ENCODE assay signal across 9 mouse cellular contexts in the genomic region with DNA sequence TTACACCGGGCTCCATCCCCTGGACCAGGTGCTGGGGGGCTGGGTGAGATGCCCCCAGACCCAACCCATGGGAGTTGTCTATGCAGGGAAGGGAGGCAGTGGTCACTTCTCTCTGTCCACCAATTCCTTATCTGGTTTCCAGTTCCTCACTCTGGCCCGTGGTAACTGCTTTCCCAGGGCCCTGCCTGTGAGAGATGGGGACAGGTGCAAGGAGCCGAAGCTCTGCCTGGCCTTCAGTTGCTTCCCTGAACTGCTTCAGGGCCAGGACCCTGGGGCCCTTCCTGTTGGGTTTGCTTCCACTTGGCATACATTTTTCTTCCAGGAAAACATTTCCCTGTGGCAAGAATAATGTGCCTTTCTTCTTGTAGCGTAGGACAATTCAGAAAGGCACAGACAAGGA. TPM values are rescaled to one million over a fixed set of nuclear protein-coding genes. Genes with fewer than 3 reads are reported as not detected.
DNase-seq lines count a peak whose midpoint lies in the region; ATAC-seq lines count a peak whose summit lies in the region.
"Had no signal": no experiment of that assay in that cellular context is flagged by ENCODE, and none has a peak within 500 bp of the region (broad histone marks: within the 10 kb centered on the region; RNA-seq: fewer than 3 reads in every experiment).

No protein-coding gene starts in this region.

- ATAC-seq in embryonic facial prominence, embryonic 12.5 days (ENCODE audit: insufficient number of reproducible peaks, insufficient read depth, low FRiP score, low TSS enrichment): no peak
- no peak for ATAC-seq in hindbrain, embryonic 12.5 days (ENCODE audit: low FRiP score)
- ATAC-seq in midbrain, embryonic 15.5 days (replicated peaks): no peak

- peak overlapping the region; percentile 43 for H3K9ac ChIP-seq in embryonic facial prominence, embryonic 12.5 days
- peak overlapping the region; percentile 59; the same call in 1 of the 2 replicates for H3K9ac ChIP-seq in hindbrain, embryonic 12.5 days
- H3K9ac ChIP-seq in midbrain, embryonic 15.5 days: no peak overlapping the region

- no peaks in the 10 kb centered on the region for H3K27me3 ChIP-seq in embryonic facial prominence, embryonic 10.5 days (replicated peaks; ENCODE audit: low read depth, poor library complexity, severe bottlenecking)
- no peaks in the 10 kb centered on the region for H3K27me3 ChIP-seq in embryonic facial prominence, embryonic 12.5 days
- no peaks in the 10 kb centered on the region for H3K27me3 ChIP-seq in hindbrain, embryonic 12.5 days
- H3K27me3 ChIP-seq in midbrain, embryonic 15.5 days (replicated peaks): no peaks in the 10 kb centered on the region

- no peaks in the 10 kb centered on the region for H3K9me3 ChIP-seq in embryonic facial prominence, embryonic 10.5 days
- no peaks in the 10 kb centered on the region for H3K9me3 ChIP-seq in embryonic facial prominence, embryonic 12.5 days
- no peaks in the 10 kb centered on the region for H3K9me3 ChIP-seq in hindbrain, embryonic 12.5 days (replicated peaks)
- H3K9me3 ChIP-seq in midbrain, embryonic 15.5 days: no peaks in the 10 kb centered on the region

- 62% methylated on average over 4 of the region's 4 CpGs for WGBS in embryonic facial prominence, embryonic 10.5 days
- WGBS in embryonic facial prominence, embryonic 12.5 days: 54% methylated on average over 4 of the region's 4 CpGs
- WGBS in hindbrain, embryonic 12.5 days: 54% methylated on average over 4 of the region's 4 CpGs
- WGBS in midbrain, embryonic 15.5 days: 66% methylated on average over 4 of the region's 4 CpGs

- no peak overlapping the region for H3K4me3 ChIP-seq in embryonic facial prominence, embryonic 10.5 days
- no peak overlapping the region for H3K4me3 ChIP-seq in embryonic facial prominence, embryonic 12.5 days
- H3K4me3 ChIP-seq in hindbrain, embryonic 12.5 days: no peak overlapping the region
- no peak overlapping the region for H3K4me3 ChIP-seq in midbrain, embryonic 15.5 days

- no peak for DNase-seq in embryonic facial prominence, embryonic 10.5 days (ENCODE audit: low spot score)
- no peak for DNase-seq in urinary bladder, postnatal 4 days (ENCODE audit: low spot score in 2 of 2)
- no peak for DNase-seq in cerebellum, adult 11-12 months
- DNase-seq in heart, postnatal 4 days: no peak
- DNase-seq: kidney, adult 9 months; thymus, postnatal 25 days had no signal

- peaks cover 48% of the 10 kb centered on the region for H3K36me3 ChIP-seq in embryonic facial prominence, embryonic 10.5 days (replicated peaks)
- H3K36me3 ChIP-seq in embryonic facial prominence, embryonic 12.5 days: peaks cover 33% of the 10 kb centered on the region
- H3K36me3 ChIP-seq in hindbrain, embryonic 12.5 days: peaks cover 33% of the 10 kb centered on the region
- H3K36me3 ChIP-seq in midbrain, embryonic 15.5 days (replicated peaks): peaks cover 30% of the 10 kb centered on the region

- peaks cover 97% of the 10 kb centered on the region for H3K4me1 ChIP-seq in embryonic facial prominence, embryonic 10.5 days
- H3K4me1 ChIP-seq in embryonic facial prominence, embryonic 12.5 days: peaks cover 70% of the 10 kb centered on the region
- H3K4me1 ChIP-seq in hindbrain, embryonic 12.5 days: peaks cover 71% of the 10 kb centered on the region
- H3K4me1 ChIP-seq in midbrain, embryonic 15.5 days: peaks cover 48% of the 10 kb centered on the region

- no peak overlapping the region for H3K4me2 ChIP-seq in embryonic facial prominence, embryonic 12.5 days (replicated peaks)
- H3K4me2 ChIP-seq in hindbrain, embryonic 12.5 days (replicated peaks): no peak overlapping the region
- H3K4me2 ChIP-seq in midbrain, embryonic 15.5 days: no peak overlapping the region

- peak overlapping the region; percentile 88 for H3K27ac ChIP-seq in embryonic facial prominence, embryonic 10.5 days (replicated peaks)
- peak overlapping the region; percentile 97 for H3K27ac ChIP-seq in embryonic facial prominence, embryonic 12.5 days
- peak overlapping the region; percentile 99 for H3K27ac ChIP-seq in hindbrain, embryonic 12.5 days
- peak overlapping the region; percentile 93 for H3K27ac ChIP-seq in midbrain, embryonic 15.5 days

RNA-seq across cellular contexts. Expression of gene Src, which starts 54.2 kb away (rescaled TPM):
- 22.1 and 23.1 TPM in 2 replicates for polyA plus RNA-seq in embryonic facial prominence, embryonic 10.5 days (2016; fragmentation: Nextera tagmentation; extraction: Ambion mirVana)
- 30.8 and 37.3 TPM in 2 replicates for polyA plus RNA-seq in embryonic facial prominence, embryonic 12.5 days (2016; fragmentation: Nextera tagmentation; extraction: Ambion mirVana)
- polyA plus RNA-seq in hindbrain, embryonic 12.5 days (2016; fragmentation: Nextera tagmentation; extraction: Ambion mirVana): 33.6 and 35.1 TPM in 2 replicates
- 40.3 and 43.2 TPM in 2 replicates for polyA plus RNA-seq in midbrain, embryonic 15.5 days (2015; fragmentation: Nextera tagmentation; extraction: Ambion mirVana)
- total RNA-seq in heart, postnatal 4 days (2021): 10 to 100 TPM; 11.8 to 13.7 TPM
